Mouse (Mus musculus) heart, embryonic 10.5 days (tissue): ENCODE results near the gene Aars. TPM values are rescaled to one million over a fixed set of nuclear protein-coding genes. Genes with fewer than 3 reads are reported as not detected.
"Not testable (repeated sequence)": the region's sequence is repeated elsewhere in the genome, so short reads cannot be mapped to it uniquely, and the experiment has no call there.

Experiments used
- DNase-seq: peaks from one replicate; pipeline ENCODE4 v3.0.0-alpha.2; 2017; ENCODE audit warnings: low spot score
- H3K27ac ChIP-seq: fragments of 300-500 bp; sonication (generic); 2 replicates; pipeline ENCODE4 v1.5.1; 2016; ENCODE audit warnings: mild to moderate bottlenecking
- H3K27me3 ChIP-seq: fragments of 300-500 bp; sonication (generic); 2 replicates; pipeline ENCODE4 v1.6.1; 2016; ENCODE audit warnings: mild to moderate bottlenecking; ENCODE audit not compliant: poor library complexity, insufficient read depth, severe bottlenecking
- H3K36me3 ChIP-seq: fragments of 300-500 bp; sonication (generic); 2 replicates; pipeline ENCODE4 v1.6.1; 2016; ENCODE audit warnings: mild to moderate bottlenecking, moderate library complexity
- H3K4me1 ChIP-seq: fragments of 300-500 bp; sonication (generic); 2 replicates; pipeline ENCODE4 v1.6.1; 2016; ENCODE audit warnings: mild to moderate bottlenecking
- H3K4me3 ChIP-seq: fragments of 300-500 bp; sonication (generic); 2 replicates; pipeline ENCODE4 v1.5.1; 2016; ENCODE audit warnings: mild to moderate bottlenecking, moderate library complexity
- H3K9me3 ChIP-seq: fragments of 300-500 bp; sonication (generic); 2 replicates; pipeline ENCODE4 v1.6.1; 2016; ENCODE audit warnings: mild to moderate bottlenecking, moderate library complexity
- WGBS: fragments of 180-500 bp; shearing (Covaris S2); methylation state at CpG from one replicate; pipeline ENCODE4 v1.1.7; 2016; 5-methylcytosine and 5-hydroxymethylcytosine counted together
- microRNA-seq: library from miRNA; unstranded; fragments of <30 nt; microRNA quantifications from one replicate; pipeline ENCODE4, GENCODE M21; 2017
- polyA plus RNA-seq: library from polyadenylated mRNA; unstranded; fragments of >200 nt; fragmentation: Nextera tagmentation; extraction: Ambion mirVana; gene quantifications from 2 replicates; pipeline ENCODE4 v1.2.1, GENCODE M21; 2016

Aars gene
- polyA plus RNA-seq, 1 experiment from 2014 or later, result 72.4 TPM

DNA sequence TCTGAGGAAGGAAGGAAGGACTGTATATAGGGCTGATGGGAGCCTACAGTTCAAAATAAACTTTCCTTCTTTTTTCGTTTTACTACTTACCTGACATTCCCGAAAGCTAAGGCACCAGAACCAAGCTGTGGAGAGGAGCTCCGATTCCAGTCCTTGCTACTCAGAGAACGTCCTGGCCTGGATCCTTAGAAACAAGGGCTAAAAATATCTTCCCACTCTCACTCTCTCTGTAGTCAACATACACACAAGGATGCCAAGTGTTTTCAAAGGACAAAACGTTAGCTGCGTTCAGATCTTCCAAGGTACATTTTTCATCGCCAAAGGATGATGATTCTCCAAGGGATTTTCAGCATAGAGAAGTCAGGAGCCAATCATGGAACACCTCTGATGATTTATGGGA lies 58.8 kb downstream of the Aars start:
- H3K9me3 ChIP-seq, result no peaks in the 10 kb centered on the region
- H3K27me3 ChIP-seq, result no peaks in the 10 kb centered on the region
- no peak overlapping the region for H3K4me3 ChIP-seq
- no peak overlapping the region for H3K27ac ChIP-seq
- 63% methylated on average over 7 of the region's 7 CpGs for WGBS
- no peaks in the 10 kb centered on the region for H3K36me3 ChIP-seq
- H3K4me1 ChIP-seq, result peaks cover 17% of the 10 kb centered on the region; the same call in 1 of the 2 replicates
- no peak for DNase-seq

DNA sequence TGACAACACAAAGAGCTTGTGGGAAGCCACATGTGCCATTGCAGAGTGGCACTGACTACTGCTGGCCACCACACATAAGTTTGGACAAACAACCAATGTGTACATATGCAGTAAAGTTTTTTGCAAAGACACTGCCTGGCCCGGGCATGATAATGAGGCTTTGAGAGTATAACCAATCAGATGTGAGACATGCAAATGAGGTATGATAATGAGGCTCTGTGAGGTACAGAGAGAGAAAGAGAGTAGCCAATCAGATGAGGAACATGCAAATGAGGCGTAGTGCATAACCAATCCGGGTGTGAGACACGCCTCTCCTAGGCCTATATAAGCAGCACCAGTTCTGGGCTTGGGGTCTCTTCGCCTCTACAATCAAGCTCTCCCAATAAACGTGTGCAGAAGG lies 59.4 kb downstream of the Aars start, which contains the start of gene Clec18a:
Gene Clec18a, minus strand, starts transcription at position 101 of the 400 bp plus-strand sequence.
- not testable (repeated sequence) for DNase-seq, H3K36me3 ChIP-seq, H3K27me3 ChIP-seq, H3K9me3 ChIP-seq, H3K27ac ChIP-seq, H3K4me3 ChIP-seq
- H3K4me1 ChIP-seq, result peaks cover 17% of the 10 kb centered on the region; the same call in 1 of the 2 replicates
- 77% methylated on average over 6 of the region's 6 CpGs for WGBS

DNA sequence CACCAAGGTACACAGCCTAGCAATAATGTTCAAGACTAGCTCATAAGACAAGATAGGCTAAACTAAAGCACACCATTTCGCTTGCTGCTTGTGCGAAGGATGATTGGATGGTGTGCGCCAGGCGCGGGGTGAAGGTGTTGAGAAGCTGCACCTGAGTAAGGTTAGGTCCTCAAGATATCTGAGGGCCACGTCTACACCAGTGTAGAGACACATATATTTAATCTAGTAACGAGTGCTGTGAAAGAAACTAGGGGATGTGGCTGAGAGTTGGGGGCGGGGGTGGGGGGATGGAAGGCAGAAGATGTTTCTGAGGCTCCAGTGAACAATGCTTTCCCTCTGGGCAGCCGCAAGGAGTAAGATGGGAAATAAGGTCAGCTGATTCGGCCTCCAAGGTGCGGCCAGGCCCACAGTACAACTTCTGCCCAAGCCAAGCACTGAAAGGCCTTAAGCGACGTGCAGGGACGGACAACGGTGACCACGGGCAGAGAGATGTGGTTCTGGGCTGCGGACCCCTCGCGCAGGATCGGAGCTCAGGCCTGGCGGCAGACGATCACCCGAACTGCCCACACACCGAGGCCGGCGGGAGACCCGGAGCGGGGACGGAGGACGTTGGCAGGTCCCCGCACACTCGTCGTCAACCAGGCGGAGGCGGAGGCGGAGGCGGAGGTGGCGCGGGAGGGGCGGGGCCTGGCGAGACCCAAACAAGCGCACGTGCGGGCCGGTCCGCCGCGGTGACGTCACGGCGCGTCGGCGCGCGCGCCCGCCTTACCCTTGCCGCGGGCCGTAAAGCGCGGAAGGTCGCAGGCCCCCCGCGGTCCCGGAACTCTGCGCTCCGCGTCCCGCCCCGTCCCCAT lies 61.1 kb downstream of the Aars start, which contains the start of gene Pdpr:
Gene Pdpr, plus strand, starts transcription at position 766 of the 854 bp plus-strand sequence.
- H3K36me3 ChIP-seq, result no peaks in the 10 kb centered on the region
- WGBS, result 5% methylated on average over 71 of the region's 72 CpGs
- H3K9me3 ChIP-seq, result no peaks in the 10 kb centered on the region
- H3K27ac ChIP-seq, result peak within 1 kb of the TSS; percentile 78
- DNase-seq, result peak; percentile 96
- H3K27me3 ChIP-seq, result no peaks in the 10 kb centered on the region
- H3K4me1 ChIP-seq, result peaks cover 17% of the 10 kb centered on the region; the same call in 1 of the 2 replicates
- peak within 1 kb of the TSS; percentile 72 for H3K4me3 ChIP-seq

DNA sequence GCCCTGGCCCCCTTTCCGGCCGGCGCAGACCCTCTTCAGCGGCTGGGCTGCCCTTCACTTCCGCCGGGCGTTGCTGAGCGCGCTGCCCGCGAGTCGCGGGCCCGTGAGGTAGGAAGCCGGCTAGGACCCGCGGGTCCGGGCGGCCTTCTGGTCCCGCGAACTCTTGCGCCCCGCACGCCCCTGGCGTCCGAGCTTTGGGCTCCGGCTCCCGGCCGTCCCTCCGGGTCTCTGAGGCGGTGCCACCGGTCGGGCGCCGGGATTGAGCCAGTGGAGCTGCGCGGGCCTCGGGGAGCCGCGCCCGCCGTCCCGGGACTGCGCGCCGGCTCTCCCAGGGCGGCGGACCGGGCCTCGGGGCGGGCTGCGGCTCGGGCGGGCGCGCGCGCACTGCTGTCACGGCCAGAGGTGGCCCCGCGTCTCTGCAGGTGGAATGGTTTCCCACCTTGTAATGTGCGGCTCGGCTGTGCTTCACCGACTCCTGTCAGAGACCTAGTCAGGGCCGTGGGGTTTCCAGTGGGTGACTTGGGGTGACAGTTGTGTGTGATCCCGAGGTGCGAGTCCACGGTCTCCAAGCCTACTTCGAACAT lies 61.9 kb downstream of the Aars start:
- Histone ChIP-seq H3K4me1 (peaks cover 17% of the 10 kb centered on the region; the same call in 1 of the 2 replicates), H3K4me3 (peak overlapping the region; percentile 72), H3K27ac (peak overlapping the region; percentile 78)
- DNase-seq, H3K9me3 ChIP-seq, H3K27me3 ChIP-seq, H3K36me3 ChIP-seq: not testable (repeated sequence)
- WGBS, result 1% methylated on average over 69 of the region's 69 CpGs

Small RNA genes within 50 kb of the gene (microRNA-seq; reads per million reads assigned to microRNA genes)
- gene Gm24103, result not detected
- gene Mir3473d, result not detected

Other genes starting within 250 kb of the Aars start
- 0.33 TPM in 1 of 2 replicates, not detected in the other for gene Il34, start 227.2 kb upstream of the Aars start, polyA plus RNA-seq
- gene Cog4, start 186.5 kb upstream of the Aars start, polyA plus RNA-seq, result 70.0 and 74.6 TPM in 2 replicates
- gene Sf3b3, start 186.4 kb upstream of the Aars start, polyA plus RNA-seq, result 137 and 148 TPM in 2 replicates
- gene Fuk, start 130.7 kb upstream of the Aars start, polyA plus RNA-seq, result 10.4 and 11.2 TPM in 2 replicates
- gene St3gal2, start 113.2 kb upstream of the Aars start, polyA plus RNA-seq, result 23.2 and 30.2 TPM in 2 replicates
- gene Ddx19a, start 35.3 kb upstream of the Aars start, polyA plus RNA-seq, result 18.8 and 23.5 TPM in 2 replicates
- 6.9 and 7.7 TPM in 2 replicates for gene Ddx19b, start 1.4 kb upstream of the Aars start, polyA plus RNA-seq
- gene Exosc6, start 23.2 kb downstream of the Aars start, polyA plus RNA-seq, result 8.6 and 27.2 TPM in 2 replicates
- gene Clec18a, start 59.3 kb downstream of the Aars start, polyA plus RNA-seq, result not detected in 2 replicates
- gene Pdpr, start 61.5 kb downstream of the Aars start, polyA plus RNA-seq, result 8.1 and 15.5 TPM in 2 replicates
- gene Glg1, start 226.1 kb downstream of the Aars start, polyA plus RNA-seq, result 61.5 and 70.4 TPM in 2 replicates